Mouse (Mus musculus) left cerebral cortex, adult 18-20 months (tissue): ENCODE results near the gene Mtch1. TPM values are rescaled to one million over a fixed set of nuclear protein-coding genes. Genes with fewer than 3 reads are reported as not detected.

Experiments
- total RNA-seq, 2 experiments: library from RNA; stranded (reverse); gene quantifications; 2 replicates each; pipeline ENCODE4 v1.2.3; 2021

Gene Mtch1
- total RNA-seq, 2 experiments from 2014 or later, result 592 to 615 TPM

Other genes with a start within 250 kb of the Mtch1 start
- gene Rab44, start 233.8 kb downstream of the Mtch1 start, total RNA-seq, result not detected
- gene Cpne5, start 109.8 kb downstream of the Mtch1 start, total RNA-seq, result 100 to 1,000 TPM; 161 to 173 TPM
- 10 to 100 TPM; 17.9 to 19.3 TPM for gene Ppil1, start 83.7 kb downstream of the Mtch1 start, total RNA-seq
- gene BC004004, start 79.1 kb downstream of the Mtch1 start, total RNA-seq, result 100 to 1,000 TPM in 1 of 2 experiments, 10 to 100 TPM in 1; 95.0 to 100 TPM
- 1 to 10 TPM; 1.4 to 2.0 TPM for gene Pi16, start 30.3 kb downstream of the Mtch1 start, total RNA-seq
- 1 to 10 TPM; 5.0 to 6.0 TPM for gene Fgd2, start 13.0 kb upstream of the Mtch1 start, total RNA-seq
- gene Pim1, start 142.8 kb upstream of the Mtch1 start, total RNA-seq, result 10 to 100 TPM in 1 of 2 experiments, 1 to 10 TPM in 1; 6.9 to 16.9 TPM
- gene Gm17657, start 201.7 kb upstream of the Mtch1 start, total RNA-seq, result not detected
- gene Tbc1d22b, start 201.9 kb upstream of the Mtch1 start, total RNA-seq, result 10 to 100 TPM; 36.4 to 38.5 TPM
- not detected for gene Tmem217, start 204.5 kb upstream of the Mtch1 start, total RNA-seq